Mouse (Mus musculus): ENCODE measurements around the gene Pde6b. TPM values are rescaled to one million over a fixed set of nuclear protein-coding genes. Genes with fewer than 3 reads are reported as not detected.
A peak's percentile ranks its signal among the peaks of the same experiment; 100 is the strongest.

Gene Pde6b
- polyA plus RNA-seq, 1 experiment from 2014 or later, result not detected

DNA sequence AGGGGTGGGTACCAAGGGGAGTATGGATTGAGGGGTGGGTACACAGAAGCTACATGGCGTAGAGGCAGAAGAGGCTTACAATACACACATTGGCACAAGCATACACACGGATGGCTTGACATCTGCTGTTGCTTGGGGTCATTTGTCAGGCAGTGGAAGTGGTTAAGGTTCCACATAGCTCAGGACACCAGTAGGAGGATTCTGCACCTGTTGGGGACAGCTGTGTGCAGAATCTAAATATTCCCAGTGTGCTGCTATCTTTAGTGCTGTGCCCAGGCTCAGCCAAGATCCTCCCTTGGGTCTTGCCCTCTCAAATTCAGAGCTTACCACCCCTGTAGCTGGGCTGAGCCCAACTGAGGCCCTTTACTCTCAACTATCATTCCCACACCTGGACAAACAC lies 47.9 kb downstream of the Pde6b start:
- DNase-seq (ENCODE audit: low spot score) (no peak), ATAC-seq (no peak)
- no peak overlapping the region for H3K9ac ChIP-seq (replicated peaks; ENCODE audit: low read depth)
- H3K36me3 ChIP-seq (ENCODE audit: insufficient read depth, low read length), result no peaks in the 10 kb centered on the region
- H3K4me1 ChIP-seq (ENCODE audit: insufficient read depth, low read depth, low read length), result peaks cover 5% of the 10 kb centered on the region; the same call in 1 of the 2 replicates
- no peak overlapping the region for H3K4me2 ChIP-seq (replicated peaks; ENCODE audit: low read depth, low read length)
- H3K27me3 ChIP-seq (replicated peaks; ENCODE audit: insufficient read depth, low read length), result no peaks in the 10 kb centered on the region
- TF ChIP-seq EP300 (IDR thresholded peaks at IDR 0.05) (no peak), CTCF (IDR thresholded peaks at IDR 0.05) (no peak)
- 70% methylated on average over 2 of the region's 2 CpGs for WGBS
- H3K27ac ChIP-seq (ENCODE audit: low read length), result no peak overlapping the region
- no peaks in the 10 kb centered on the region for H3K9me3 ChIP-seq (ENCODE audit: low read length)
- H3K4me3 ChIP-seq (ENCODE audit: low read depth, low read length), result no peak overlapping the region

DNA sequence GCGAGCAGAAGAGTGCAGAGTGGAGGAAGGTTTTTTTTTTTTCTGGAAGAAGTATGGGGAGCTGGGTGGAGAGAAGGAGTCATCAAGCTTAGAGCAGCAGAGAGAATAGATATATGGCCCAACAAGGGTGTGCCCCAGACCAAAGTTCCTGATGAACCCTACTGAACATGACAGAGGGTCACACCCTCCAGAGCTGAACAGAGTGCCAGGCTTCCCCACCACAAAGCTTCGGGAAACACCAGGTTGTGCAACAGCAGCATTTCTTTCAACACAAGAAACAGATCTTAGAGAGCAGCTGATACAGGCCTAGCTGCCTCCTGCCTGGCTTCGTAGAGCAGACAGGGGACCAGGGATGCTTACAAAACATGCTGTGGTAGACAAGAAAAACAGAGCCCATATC lies 58.8 kb downstream of the Pde6b start:
- no peaks in the 10 kb centered on the region for H3K27me3 ChIP-seq (replicated peaks; ENCODE audit: insufficient read depth, low read length)
- H3K4me2 ChIP-seq (replicated peaks; ENCODE audit: low read depth, low read length), result no peak overlapping the region
- ATAC-seq (no peak), DNase-seq (ENCODE audit: low spot score) (peak; percentile 28)
- H3K9ac ChIP-seq (replicated peaks; ENCODE audit: low read depth), result no peak overlapping the region
- no peaks in the 10 kb centered on the region for H3K36me3 ChIP-seq (ENCODE audit: insufficient read depth, low read length)
- no peaks in the 10 kb centered on the region; the same call in 1 of the 2 replicates for H3K4me1 ChIP-seq (ENCODE audit: insufficient read depth, low read depth, low read length)
- H3K27ac ChIP-seq (ENCODE audit: low read length), result no peak overlapping the region
- H3K4me3 ChIP-seq (ENCODE audit: low read depth, low read length), result no peak overlapping the region
- 66% methylated on average over 3 of the region's 3 CpGs for WGBS
- TF ChIP-seq EP300 (IDR thresholded peaks at IDR 0.05), result no peak
- TF ChIP-seq CTCF (IDR thresholded peaks at IDR 0.05), result no peak
- H3K9me3 ChIP-seq (ENCODE audit: low read length), result no peaks in the 10 kb centered on the region

DNA sequence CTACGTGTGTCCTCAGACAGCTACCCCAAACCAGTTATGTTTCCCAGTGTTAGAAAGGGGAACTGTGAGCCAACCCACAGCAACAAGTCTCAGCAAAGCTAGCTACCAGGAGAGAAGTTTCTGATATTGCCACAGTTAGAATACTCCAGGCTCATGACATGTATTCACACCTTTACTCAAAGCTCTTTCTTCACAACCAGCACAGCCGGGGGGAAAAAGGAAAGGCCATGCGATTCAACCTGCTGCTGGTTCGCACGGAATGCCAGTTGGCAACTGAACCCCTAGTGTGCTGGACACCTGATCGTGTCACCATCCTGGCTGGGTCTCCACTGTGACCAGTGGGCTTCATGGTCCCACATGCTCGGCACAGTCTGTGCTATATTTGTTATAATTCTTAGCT lies 59.7 kb downstream of the Pde6b start:
- TF ChIP-seq CTCF (IDR thresholded peaks at IDR 0.05) (no peak), EP300 (IDR thresholded peaks at IDR 0.05) (no peak)
- Histone ChIP-seq H3K27ac (ENCODE audit: low read length) (no peak overlapping the region; the same call in 1 of the 2 replicates), H3K4me2 (replicated peaks; ENCODE audit: low read depth, low read length) (peak overlapping the region; percentile 64; the same call in 1 of the 2 replicates), H3K4me1 (ENCODE audit: insufficient read depth, low read depth, low read length) (no peaks in the 10 kb centered on the region; the same call in 1 of the 2 replicates), H3K9me3 (ENCODE audit: low read length) (no peaks in the 10 kb centered on the region), H3K9ac (replicated peaks; ENCODE audit: low read depth) (no peak overlapping the region), H3K4me3 (ENCODE audit: low read depth, low read length) (no peak overlapping the region), H3K27me3 (replicated peaks; ENCODE audit: insufficient read depth, low read length) (no peaks in the 10 kb centered on the region), H3K36me3 (ENCODE audit: insufficient read depth, low read length) (no peaks in the 10 kb centered on the region)
- no peak for DNase-seq (ENCODE audit: low spot score)
- WGBS, result 68% methylated on average over 7 of the region's 7 CpGs
- no peak for ATAC-seq

DNA sequence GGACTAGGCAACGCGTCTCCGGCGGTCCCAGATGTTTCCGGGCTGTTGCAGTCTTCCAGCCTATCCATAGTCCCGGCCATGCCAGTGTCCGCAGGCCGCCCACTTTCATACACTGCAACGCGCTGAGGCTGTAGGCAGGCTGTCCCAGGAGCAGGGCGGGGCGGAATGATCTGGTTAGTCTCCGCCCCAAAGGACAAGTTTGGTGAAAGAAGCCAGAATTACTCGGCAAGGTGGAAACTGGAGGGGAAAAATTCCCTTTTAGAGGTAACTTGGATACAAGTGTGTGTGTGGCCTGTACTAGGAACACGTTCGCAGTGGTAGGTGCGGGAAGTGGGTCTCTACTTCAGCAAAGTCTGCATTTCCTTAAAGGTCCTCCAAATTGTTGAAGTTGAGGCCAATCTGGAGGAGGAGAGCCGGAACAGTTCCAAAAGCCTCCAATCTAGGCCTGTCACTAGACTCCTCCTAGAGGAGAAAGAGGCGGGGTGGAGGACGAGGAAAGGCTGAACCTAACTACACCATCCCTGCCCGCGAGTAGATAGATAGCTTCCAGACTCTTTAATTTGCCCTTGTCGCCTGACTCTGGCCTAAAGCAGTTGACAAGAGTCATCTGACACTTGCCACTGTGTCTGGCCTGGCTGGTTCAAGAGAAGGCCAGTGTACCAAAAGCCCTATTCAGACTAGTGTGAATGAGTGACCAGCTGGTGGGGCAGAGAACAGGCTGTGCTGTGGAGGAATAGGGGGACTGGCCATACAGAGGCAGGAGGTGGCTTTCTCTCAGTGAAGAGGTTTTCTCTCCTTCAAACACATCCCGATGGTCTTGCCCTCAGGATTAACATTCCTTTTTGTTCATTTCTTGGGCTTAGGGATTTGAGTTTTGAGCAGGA lies 60.8 kb downstream of the Pde6b start, which contains the start of gene Mfsd7a:
Gene Mfsd7a (minus strand): TSS at position 107 of the 884 bp plus-strand sequence.
- Histone ChIP-seq H3K4me3 (ENCODE audit: low read depth, low read length) (peak within 1 kb of the TSS; percentile 30), H3K27me3 (replicated peaks; ENCODE audit: insufficient read depth, low read length) (no peaks in the 10 kb centered on the region), H3K36me3 (ENCODE audit: insufficient read depth, low read length) (no peaks in the 10 kb centered on the region), H3K4me2 (replicated peaks; ENCODE audit: low read depth, low read length) (peak within 1 kb of the TSS; percentile 64), H3K9ac (replicated peaks; ENCODE audit: low read depth) (peak within 1 kb of the TSS; percentile 1; the same call in 1 of the 2 replicates), H3K9me3 (ENCODE audit: low read length) (no peaks in the 10 kb centered on the region), H3K27ac (ENCODE audit: low read length) (peak within 1 kb of the TSS; percentile 71), H3K4me1 (ENCODE audit: insufficient read depth, low read depth, low read length) (no peaks in the 10 kb centered on the region; the same call in 1 of the 2 replicates)
- TF ChIP-seq CTCF (IDR thresholded peaks at IDR 0.05), result peak; percentile 31
- no peak for TF ChIP-seq EP300 (IDR thresholded peaks at IDR 0.05)
- peak; percentile 90 for DNase-seq (ENCODE audit: low spot score)
- peak; percentile 98 for ATAC-seq
- WGBS, result 8% methylated on average over 24 of the region's 24 CpGs

DNA sequence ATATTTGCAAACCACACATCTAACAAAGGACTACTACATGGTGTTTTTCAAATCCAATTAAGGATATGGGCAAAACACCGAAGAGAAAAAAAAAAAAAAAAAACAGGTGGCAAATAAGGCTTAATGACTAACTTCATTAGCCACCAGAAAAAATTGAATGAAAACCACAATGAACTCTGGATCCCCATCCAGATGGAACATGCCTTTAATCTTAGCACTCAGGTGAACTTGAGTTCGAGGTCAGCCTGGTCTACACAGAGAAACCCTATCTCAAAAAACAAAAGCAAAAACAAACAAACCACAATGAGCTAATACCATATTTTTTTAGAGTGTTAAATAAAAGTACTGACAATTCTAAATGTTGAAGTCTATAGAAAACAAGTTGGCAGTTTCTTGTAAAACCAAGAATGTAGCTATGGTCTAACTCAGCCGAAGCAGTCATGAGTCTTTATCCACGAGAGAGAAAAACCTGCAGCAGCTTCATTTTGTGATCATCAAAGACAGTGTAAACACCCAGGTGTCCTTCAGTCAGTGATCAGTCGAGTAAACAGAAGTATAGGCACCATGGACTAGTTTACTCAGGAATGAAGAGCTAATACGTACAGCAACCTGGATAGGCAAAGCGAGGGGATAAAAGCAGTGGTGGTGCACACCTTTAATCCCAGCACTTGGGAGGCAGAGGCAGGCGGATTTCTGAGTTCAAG lies 62.8 kb downstream of the Pde6b start:
- H3K27ac ChIP-seq (ENCODE audit: low read length), result no peak overlapping the region
- ATAC-seq, result no peak
- DNase-seq (ENCODE audit: low spot score), result no peak
- no peaks in the 10 kb centered on the region for H3K36me3 ChIP-seq (ENCODE audit: insufficient read depth, low read length)
- H3K4me1 ChIP-seq (ENCODE audit: insufficient read depth, low read depth, low read length), result no peaks in the 10 kb centered on the region; the same call in 1 of the 2 replicates
- 75% methylated on average over 8 of the region's 8 CpGs for WGBS
- H3K4me2 ChIP-seq (replicated peaks; ENCODE audit: low read depth, low read length), result no peak overlapping the region
- H3K4me3 ChIP-seq (ENCODE audit: low read depth, low read length), result no peak overlapping the region
- no peak for TF ChIP-seq CTCF (IDR thresholded peaks at IDR 0.05)
- TF ChIP-seq EP300 (IDR thresholded peaks at IDR 0.05), result no peak
- H3K27me3 ChIP-seq (replicated peaks; ENCODE audit: insufficient read depth, low read length), result no peaks in the 10 kb centered on the region
- no peak overlapping the region for H3K9ac ChIP-seq (replicated peaks; ENCODE audit: low read depth)
- H3K9me3 ChIP-seq (ENCODE audit: low read length), result no peaks in the 10 kb centered on the region

DNA sequence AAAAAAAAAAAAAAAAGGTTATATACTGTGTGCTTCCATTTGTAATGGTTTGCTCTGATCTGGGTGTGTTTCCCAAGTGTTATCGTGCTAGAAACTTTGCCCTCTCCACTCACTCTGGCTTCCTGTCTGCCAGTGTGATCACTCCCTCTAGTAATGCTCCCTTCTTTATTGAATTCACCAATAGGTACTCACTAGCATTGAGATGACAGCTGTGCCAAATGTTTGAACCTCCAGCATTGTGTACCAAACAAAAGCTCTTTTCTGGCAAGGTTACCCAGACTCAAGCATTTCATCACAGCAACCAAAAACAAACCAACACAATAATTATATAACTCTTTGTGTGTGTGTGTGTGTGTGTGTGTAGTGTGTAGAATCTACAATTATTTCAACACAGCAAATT lies 63.4 kb downstream of the Pde6b start:
- TF ChIP-seq CTCF (IDR thresholded peaks at IDR 0.05) (no peak), EP300 (IDR thresholded peaks at IDR 0.05) (no peak)
- no peak overlapping the region for H3K4me3 ChIP-seq (ENCODE audit: low read depth, low read length)
- ATAC-seq (no peak), DNase-seq (ENCODE audit: low spot score) (no peak)
- H3K4me2 ChIP-seq (replicated peaks; ENCODE audit: low read depth, low read length), result no peak overlapping the region
- H3K27me3 ChIP-seq (replicated peaks; ENCODE audit: insufficient read depth, low read length), result no peaks in the 10 kb centered on the region
- H3K9me3 ChIP-seq (ENCODE audit: low read length), result no peaks in the 10 kb centered on the region
- H3K27ac ChIP-seq (ENCODE audit: low read length), result no peak overlapping the region
- no peak overlapping the region for H3K9ac ChIP-seq (replicated peaks; ENCODE audit: low read depth)
- H3K4me1 ChIP-seq (ENCODE audit: insufficient read depth, low read depth, low read length), result no peaks in the 10 kb centered on the region; the same call in 1 of the 2 replicates
- whole genome bisulfite sequencing, result 74% methylated on average over 1 of the region's 1 CpGs
- H3K36me3 ChIP-seq (ENCODE audit: insufficient read depth, low read length), result no peaks in the 10 kb centered on the region

All from lung, postnatal 0 days (tissue).